Mouse (Mus musculus): Measurements from ENCODE around the gene Kcnq2. TPM values are rescaled to one million over a fixed set of nuclear protein-coding genes. Genes with fewer than 3 reads are reported as not detected.

The Kcnq2 gene
- polyA plus RNA-seq, 1 experiment: not detected

GRCm38 (mm10) chr2:181101626-181102025, 33.5 kb downstream of the Kcnq2 start:
- Histone ChIP-seq H3K27me3 (ENCODE audit: control insufficient read depth, insufficient read depth, insufficient read length) (peaks cover 26% of the 10 kb centered on the region), H3K79me2 (ENCODE audit: control insufficient read depth, insufficient read depth) (no peaks in the 10 kb centered on the region), H3K4me3 (ENCODE audit: insufficient read depth, poor library complexity, severe bottlenecking) (no peak overlapping the region), H3K79me3 (ENCODE audit: low read depth) (no peaks in the 10 kb centered on the region), H3ac (ENCODE audit: control insufficient read depth, insufficient read length, low read depth) (no peak overlapping the region), H3K36me3 (ENCODE audit: control insufficient read depth, insufficient read depth) (no peaks in the 10 kb centered on the region)
- TF ChIP-seq USF1 (IDR thresholded peaks at IDR 0.05; ENCODE audit: low read depth): no peak
- no peak for TF ChIP-seq MYOG (IDR thresholded peaks at IDR 0.05; ENCODE audit: control insufficient read depth, extremely low read depth, insufficient read length)

GRCm38 (mm10) chr2:181100087-181100486, 35.0 kb downstream of the Kcnq2 start:
- TF ChIP-seq MYOG (IDR thresholded peaks at IDR 0.05; ENCODE audit: control insufficient read depth, extremely low read depth, insufficient read length): no peak
- no peak for TF ChIP-seq CTCF (IDR thresholded peaks at IDR 0.05; ENCODE audit: control insufficient read depth, insufficient read depth, insufficient read length)
- no peak for TF ChIP-seq CEBPB (IDR thresholded peaks at IDR 0.05; ENCODE audit: low read depth)
- TF ChIP-seq MYOD1 (IDR thresholded peaks at IDR 0.05; ENCODE audit: control insufficient read depth, insufficient read length, low read depth): no peak
- no peak for TF ChIP-seq USF1 (IDR thresholded peaks at IDR 0.05; ENCODE audit: low read depth)
- no peak for TF ChIP-seq FOSL1 (IDR thresholded peaks at IDR 0.05; ENCODE audit: insufficient read depth, low read length, poor library complexity, severe bottlenecking)
- TF ChIP-seq MAX (IDR thresholded peaks at IDR 0.05): no peak
- Histone ChIP-seq H3K27me3 (ENCODE audit: control insufficient read depth, insufficient read depth, insufficient read length) (peaks cover 36% of the 10 kb centered on the region), H3K79me2 (ENCODE audit: control insufficient read depth, insufficient read depth) (no peaks in the 10 kb centered on the region)

GRCm38 (mm10) chr2:181090123-181090522, 45.0 kb downstream of the Kcnq2 start:
- Histone ChIP-seq H3ac (ENCODE audit: control insufficient read depth, insufficient read length, low read depth) (no peak overlapping the region), H3K4me3 (ENCODE audit: insufficient read depth, poor library complexity, severe bottlenecking) (no peak overlapping the region), H3K36me3 (ENCODE audit: control insufficient read depth, insufficient read depth) (no peaks in the 10 kb centered on the region), H3K27me3 (ENCODE audit: control insufficient read depth, insufficient read depth, insufficient read length) (peaks cover 91% of the 10 kb centered on the region), H3K79me2 (ENCODE audit: control insufficient read depth, insufficient read depth) (no peaks in the 10 kb centered on the region), H3K79me3 (ENCODE audit: low read depth) (no peaks in the 10 kb centered on the region)
- TF ChIP-seq CEBPB (IDR thresholded peaks at IDR 0.05; ENCODE audit: low read depth): no peak

More at GRCm38 (mm10) chr2:181100087-181100486, 35.0 kb downstream of the Kcnq2 start:
- H3K4me3 ChIP-seq (ENCODE audit: insufficient read depth, poor library complexity, severe bottlenecking): no peak overlapping the region
- no peaks in the 10 kb centered on the region for H3K36me3 ChIP-seq (ENCODE audit: control insufficient read depth, insufficient read depth)
- no peak overlapping the region for H3ac ChIP-seq (ENCODE audit: control insufficient read depth, insufficient read length, low read depth)
- H3K79me3 ChIP-seq (ENCODE audit: low read depth): no peaks in the 10 kb centered on the region

- Histone ChIP-seq H3K79me2 (ENCODE audit: control insufficient read depth, insufficient read depth) (no peaks in the 10 kb centered on the region), H3K79me3 (ENCODE audit: low read depth) (no peaks in the 10 kb centered on the region), H3K27me3 (ENCODE audit: control insufficient read depth, insufficient read depth, insufficient read length) (peaks cover 76% of the 10 kb centered on the region), H3K36me3 (ENCODE audit: control insufficient read depth, insufficient read depth) (no peaks in the 10 kb centered on the region), H3K4me3 (ENCODE audit: insufficient read depth, poor library complexity, severe bottlenecking) (no peak overlapping the region), H3ac (ENCODE audit: control insufficient read depth, insufficient read length, low read depth) (no peak overlapping the region)
- no peak for TF ChIP-seq USF1 (IDR thresholded peaks at IDR 0.05; ENCODE audit: low read depth)
- TF ChIP-seq MYOG (IDR thresholded peaks at IDR 0.05; ENCODE audit: control insufficient read depth, extremely low read depth, insufficient read length): no peak
- TF ChIP-seq MYOD1 (IDR thresholded peaks at IDR 0.05; ENCODE audit: control insufficient read depth, insufficient read length, low read depth): no peak
- no peak for TF ChIP-seq CTCF (IDR thresholded peaks at IDR 0.05; ENCODE audit: control insufficient read depth, insufficient read depth, insufficient read length)
- no peak for TF ChIP-seq MAX (IDR thresholded peaks at IDR 0.05)
- TF ChIP-seq FOSL1 (IDR thresholded peaks at IDR 0.05; ENCODE audit: insufficient read depth, low read length, poor library complexity, severe bottlenecking): no peak
- no peak for TF ChIP-seq CEBPB (IDR thresholded peaks at IDR 0.05; ENCODE audit: low read depth)
These were observed 50.1 kb downstream of the Kcnq2 start for GRCm38 (mm10) chr2:181084997-181085396.

GRCm38 (mm10) chr2:181083945-181084344, 51.2 kb downstream of the Kcnq2 start:
- TF ChIP-seq CEBPB (IDR thresholded peaks at IDR 0.05; ENCODE audit: low read depth) (no peak), MYOG (IDR thresholded peaks at IDR 0.05; ENCODE audit: control insufficient read depth, extremely low read depth, insufficient read length) (no peak), MAX (IDR thresholded peaks at IDR 0.05) (no peak), FOSL1 (IDR thresholded peaks at IDR 0.05; ENCODE audit: insufficient read depth, low read length, poor library complexity, severe bottlenecking) (no peak), CTCF (IDR thresholded peaks at IDR 0.05; ENCODE audit: control insufficient read depth, insufficient read depth, insufficient read length) (no peak), USF1 (IDR thresholded peaks at IDR 0.05; ENCODE audit: low read depth) (no peak), MYOD1 (IDR thresholded peaks at IDR 0.05; ENCODE audit: control insufficient read depth, insufficient read length, low read depth) (no peak)
- Histone ChIP-seq H3K36me3 (ENCODE audit: control insufficient read depth, insufficient read depth) (no peaks in the 10 kb centered on the region), H3K79me2 (ENCODE audit: control insufficient read depth, insufficient read depth) (no peaks in the 10 kb centered on the region), H3K79me3 (ENCODE audit: low read depth) (no peaks in the 10 kb centered on the region), H3ac (ENCODE audit: control insufficient read depth, insufficient read length, low read depth) (no peak overlapping the region), H3K27me3 (ENCODE audit: control insufficient read depth, insufficient read depth, insufficient read length) (peaks cover 72% of the 10 kb centered on the region), H3K4me3 (ENCODE audit: insufficient read depth, poor library complexity, severe bottlenecking) (no peak overlapping the region)

GRCm38 (mm10) chr2:181080886-181081285, 54.2 kb downstream of the Kcnq2 start:
- no peak for TF ChIP-seq CTCF (IDR thresholded peaks at IDR 0.05; ENCODE audit: control insufficient read depth, insufficient read depth, insufficient read length)
- no peak for TF ChIP-seq USF1 (IDR thresholded peaks at IDR 0.05; ENCODE audit: low read depth)
- TF ChIP-seq MYOD1 (IDR thresholded peaks at IDR 0.05; ENCODE audit: control insufficient read depth, insufficient read length, low read depth): no peak
- TF ChIP-seq FOSL1 (IDR thresholded peaks at IDR 0.05; ENCODE audit: insufficient read depth, low read length, poor library complexity, severe bottlenecking): no peak
- no peak for TF ChIP-seq MAX (IDR thresholded peaks at IDR 0.05)
- no peak for TF ChIP-seq MYOG (IDR thresholded peaks at IDR 0.05; ENCODE audit: control insufficient read depth, extremely low read depth, insufficient read length)
- no peak for TF ChIP-seq CEBPB (IDR thresholded peaks at IDR 0.05; ENCODE audit: low read depth)
- no peak overlapping the region for H3K4me3 ChIP-seq (ENCODE audit: insufficient read depth, poor library complexity, severe bottlenecking)
- peaks cover 55% of the 10 kb centered on the region for H3K27me3 ChIP-seq (ENCODE audit: control insufficient read depth, insufficient read depth, insufficient read length)
- H3ac ChIP-seq (ENCODE audit: control insufficient read depth, insufficient read length, low read depth): no peak overlapping the region
- H3K36me3 ChIP-seq (ENCODE audit: control insufficient read depth, insufficient read depth): no peaks in the 10 kb centered on the region
- H3K79me3 ChIP-seq (ENCODE audit: low read depth): no peaks in the 10 kb centered on the region
- no peaks in the 10 kb centered on the region for H3K79me2 ChIP-seq (ENCODE audit: control insufficient read depth, insufficient read depth)
